Mouse (Mus musculus) hindbrain, postnatal 0 days (tissue): Measurements from ENCODE around the gene Plekhh2. TPM values are rescaled to one million over a fixed set of nuclear protein-coding genes. Genes with fewer than 3 reads are reported as not detected.

Source experiments
- ATAC-seq: fragments of 200-750 bp; cut with Nextera tagmentation; 2 replicates; pipeline ENCODE4 v1.8.0; 2017; ENCODE audit warnings: mild to moderate bottlenecking, moderate TSS enrichment, moderate library complexity
- DNase-seq: peaks from one replicate; pipeline ENCODE4 v3.0.0-alpha.2; 2015; ENCODE audit warnings: low spot score
- H3K27ac ChIP-seq: fragments of 300-500 bp; sonication (generic); 2 replicates; pipeline ENCODE4 v1.5.1; 2014; ENCODE audit warnings: mild to moderate bottlenecking
- H3K27me3 ChIP-seq: fragments of 300-500 bp; sonication (generic); 2 replicates; pipeline ENCODE4 v1.6.1; 2014; ENCODE audit warnings: low read length, mixed read lengths; ENCODE audit not compliant: insufficient read depth
- H3K36me3 ChIP-seq: fragments of 300-500 bp; sonication (generic); 2 replicates; pipeline ENCODE4 v1.6.1; 2014; ENCODE audit warnings: low read length, mixed read lengths; ENCODE audit not compliant: insufficient read depth
- H3K4me1 ChIP-seq: fragments of 300-500 bp; sonication (generic); 2 replicates; pipeline ENCODE4 v1.6.1; 2014; ENCODE audit warnings: antibody characterized with exemption, low read length, mixed read lengths; ENCODE audit not compliant: insufficient read depth
- H3K4me2 ChIP-seq: fragments of 300-500 bp; sonication (generic); 2 replicates; pipeline ENCODE4 v1.6.1; 2014; ENCODE audit warnings: low read depth, mild to moderate bottlenecking, low read length, moderate library complexity, mixed read lengths
- H3K4me3 ChIP-seq: fragments of 300-500 bp; sonication (generic); 2 replicates; pipeline ENCODE4 v1.5.1; 2014; ENCODE audit warnings: low read length
- H3K9ac ChIP-seq: fragments of 300-500 bp; sonication (generic); replicated peaks from 2 replicates; pipeline ENCODE4 v1.6.1; 2014; ENCODE audit warnings: mild to moderate bottlenecking, low read length, moderate library complexity, mixed read lengths
- H3K9me3 ChIP-seq: fragments of 300-500 bp; sonication (generic); 2 replicates; pipeline ENCODE4 v1.6.1; 2016; ENCODE audit warnings: low read length, mixed read lengths
- CTCF ChIP-seq: IDR thresholded peaks from 2 replicates; pipeline ENCODE4 v1.5.1; 2016; ENCODE audit warnings: antibody characterized with exemption, control low read depth, low read depth
- WGBS: fragments of 180-500 bp; shearing (Covaris S2); extraction: QIAGEN DNeasy Blood & Tissue Kit; methylation state at CpG from one replicate; pipeline ENCODE4 v1.1.7; 2014; 5-methylcytosine and 5-hydroxymethylcytosine counted together
- polyA plus RNA-seq: library from polyadenylated mRNA; unstranded; fragments of >200 nt; fragmentation: Nextera tagmentation; extraction: Ambion mirVana; gene quantifications from 2 replicates; pipeline ENCODE4 v1.2.1, GENCODE M21; 2015
- total RNA-seq: library from RNA; depleted of rRNA; stranded (reverse); fragments of >200 nt; gene quantifications from 2 replicates; pipeline ENCODE4 v1.2.3, GENCODE M21; 2014

Gene Plekhh2
- total and polyA plus RNA-seq, 2 experiments from 2014 or later: 1.6 to 2.6 TPM

DNA sequence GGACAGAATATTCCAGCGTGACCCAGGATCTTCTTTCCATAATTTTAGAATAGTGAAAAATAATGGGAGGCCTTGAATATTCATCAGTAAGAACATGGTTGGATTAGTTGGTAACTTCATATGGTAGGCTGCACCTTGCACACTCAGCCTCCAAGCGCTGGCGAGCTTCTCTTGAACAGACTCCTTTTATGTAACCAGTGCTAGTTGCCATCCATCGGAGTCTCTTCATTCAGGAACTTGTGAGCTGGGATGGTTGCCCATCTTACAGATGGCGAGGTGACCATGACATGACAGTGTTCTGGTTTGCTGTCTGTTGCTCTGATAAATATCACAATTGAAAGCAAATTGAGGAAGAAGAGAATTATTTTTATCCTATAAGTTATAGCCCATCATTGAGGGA, 90.1 kb downstream of the Plekhh2 start:
- Histone ChIP-seq H3K4me1 (no peaks in the 10 kb centered on the region), H3K4me2 (no peak overlapping the region), H3K9ac (no peak overlapping the region), H3K4me3 (no peak overlapping the region), H3K27me3 (no peaks in the 10 kb centered on the region), H3K9me3 (no peaks in the 10 kb centered on the region), H3K36me3 (no peaks in the 10 kb centered on the region), H3K27ac (no peak overlapping the region)
- no peak for TF ChIP-seq CTCF
- WGBS: 88% methylated on average over 5 of the region's 5 CpGs
- ATAC-seq (no peak), DNase-seq (no peak)

DNA sequence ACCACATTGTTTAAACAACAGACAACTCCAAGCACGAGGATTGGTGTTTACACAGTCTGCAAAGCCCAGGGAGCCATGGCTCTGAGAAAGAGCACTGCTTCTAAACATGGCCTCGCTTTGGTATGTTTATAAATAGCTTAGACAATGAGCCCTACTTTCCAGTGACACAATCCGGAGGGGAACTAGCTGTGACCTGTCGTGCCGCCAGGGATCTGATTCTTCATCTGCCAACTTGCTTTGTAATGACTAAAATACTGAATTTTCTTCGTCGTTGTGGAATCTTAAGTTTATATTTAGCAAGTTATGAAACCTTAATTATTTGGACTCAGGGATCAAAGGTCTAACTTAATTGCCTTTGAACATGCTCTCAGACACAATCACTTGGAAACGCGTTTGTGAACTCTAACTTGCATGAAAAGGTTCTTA, 91.5 kb downstream of the Plekhh2 start:
- Histone ChIP-seq H3K9ac (no peak overlapping the region), H3K36me3 (no peaks in the 10 kb centered on the region), H3K9me3 (no peaks in the 10 kb centered on the region), H3K4me2 (no peak overlapping the region), H3K4me3 (no peak overlapping the region), H3K27ac (no peak overlapping the region), H3K27me3 (no peaks in the 10 kb centered on the region), H3K4me1 (no peaks in the 10 kb centered on the region)
- no peak for TF ChIP-seq CTCF
- WGBS: 61% methylated on average over 9 of the region's 9 CpGs
- ATAC-seq (no peak), DNase-seq (no peak)

DNA sequence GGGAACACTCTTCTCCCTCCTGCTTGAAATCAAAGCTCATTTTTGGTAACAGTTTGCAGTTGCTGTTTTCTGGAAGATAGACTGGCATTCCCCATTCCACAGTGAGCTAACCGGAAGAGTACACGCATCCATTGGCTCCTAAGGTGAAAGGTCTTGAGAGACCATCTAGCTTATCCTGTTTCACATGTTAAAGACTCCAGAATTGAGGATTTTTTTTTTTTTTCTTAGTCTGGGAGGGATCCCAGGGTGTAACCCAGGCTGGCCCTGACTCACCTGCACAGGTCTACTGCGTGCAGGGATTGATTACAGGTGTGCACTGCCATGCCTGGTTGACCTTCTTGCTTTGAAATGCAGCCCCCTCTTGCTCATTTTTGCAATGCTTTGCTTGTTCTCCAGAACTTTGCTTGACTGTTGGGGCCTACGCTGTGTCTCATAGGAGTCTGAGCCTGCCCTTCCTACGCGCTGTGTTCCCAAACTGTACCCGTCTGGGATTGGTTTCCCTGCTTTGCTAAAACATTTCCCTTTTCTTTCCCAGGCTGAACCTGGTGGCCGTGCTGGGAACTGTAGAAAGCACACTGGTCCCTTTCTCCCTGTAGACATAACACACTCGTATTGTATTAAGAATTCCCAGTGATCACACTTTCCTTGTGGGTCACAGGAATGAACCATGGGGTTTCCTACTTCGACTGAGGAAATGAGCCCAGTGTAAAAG, 92.2 kb downstream of the Plekhh2 start:
- ATAC-seq: no peak

DNA sequence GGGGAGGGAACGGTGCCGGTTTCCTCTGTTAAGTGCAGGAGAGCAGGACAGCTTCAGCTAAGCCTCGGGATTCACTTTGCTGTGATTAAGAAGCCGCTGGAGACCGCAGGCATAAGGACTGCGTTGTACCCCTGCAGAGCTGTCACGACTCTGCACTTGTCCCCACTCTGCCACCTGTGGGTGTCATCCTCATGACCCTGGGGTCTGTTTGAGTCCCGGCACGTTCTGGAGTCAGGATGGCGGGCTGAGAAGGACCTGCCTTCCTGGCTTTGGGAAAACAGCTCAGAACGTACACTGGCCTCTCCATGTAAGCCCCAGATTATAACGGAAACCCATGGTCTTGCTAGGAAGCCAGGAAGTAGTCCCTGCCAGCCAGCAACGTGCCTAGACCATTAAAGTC, 95.3 kb downstream of the Plekhh2 start:
- Histone ChIP-seq H3K27me3 (no peaks in the 10 kb centered on the region), H3K36me3 (no peaks in the 10 kb centered on the region), H3K4me3 (no peak overlapping the region), H3K9ac (no peak overlapping the region), H3K4me1 (no peaks in the 10 kb centered on the region), H3K9me3 (no peaks in the 10 kb centered on the region), H3K27ac (no peak overlapping the region), H3K4me2 (no peak overlapping the region)
- 50% methylated on average over 13 of the region's 13 CpGs for WGBS
- no peak for DNase-seq
- TF ChIP-seq CTCF: no peak
- ATAC-seq: no peak

More for the DNA sequence above, 92.2 kb downstream of the Plekhh2 start:
- H3K4me2 ChIP-seq: no peak overlapping the region
- DNase-seq: no peak
- H3K27ac ChIP-seq: no peak overlapping the region
- no peaks in the 10 kb centered on the region for H3K27me3 ChIP-seq
- 92% methylated on average over 10 of the region's 10 CpGs for WGBS
- no peaks in the 10 kb centered on the region for H3K36me3 ChIP-seq
- no peak overlapping the region for H3K4me3 ChIP-seq
- H3K9me3 ChIP-seq: no peaks in the 10 kb centered on the region
- no peak overlapping the region for H3K9ac ChIP-seq
- H3K4me1 ChIP-seq: no peaks in the 10 kb centered on the region
- no peak for TF ChIP-seq CTCF

DNA sequence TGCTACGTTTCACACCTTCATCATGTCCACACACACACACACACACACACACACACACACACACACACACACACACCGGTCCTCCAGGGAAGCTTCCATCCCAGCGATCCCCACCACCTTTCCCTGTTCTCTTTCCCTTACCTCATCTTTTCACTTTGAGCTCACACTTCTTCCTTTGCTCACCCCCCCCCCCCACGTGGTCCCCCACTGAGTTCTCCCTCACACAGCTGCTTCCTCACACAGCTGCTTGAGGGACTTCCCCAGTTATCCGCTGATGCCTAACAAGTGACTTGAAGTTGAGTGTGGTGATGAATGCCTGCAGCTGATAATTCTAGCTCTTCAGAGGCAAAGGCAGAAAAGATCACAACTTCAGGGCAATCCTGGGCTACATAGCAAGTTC, 95.9 kb downstream of the Plekhh2 start:
- DNase-seq (no peak), ATAC-seq (no peak)
- no peak overlapping the region for H3K4me2 ChIP-seq
- no peak overlapping the region for H3K27ac ChIP-seq
- 68% methylated on average over 5 of the region's 5 CpGs for WGBS
- H3K4me3 ChIP-seq: no peak overlapping the region
- H3K27me3 ChIP-seq: no peaks in the 10 kb centered on the region
- H3K4me1 ChIP-seq: no peaks in the 10 kb centered on the region
- H3K36me3 ChIP-seq: no peaks in the 10 kb centered on the region
- H3K9ac ChIP-seq: no peak overlapping the region
- no peak for TF ChIP-seq CTCF
- no peaks in the 10 kb centered on the region for H3K9me3 ChIP-seq

DNA sequence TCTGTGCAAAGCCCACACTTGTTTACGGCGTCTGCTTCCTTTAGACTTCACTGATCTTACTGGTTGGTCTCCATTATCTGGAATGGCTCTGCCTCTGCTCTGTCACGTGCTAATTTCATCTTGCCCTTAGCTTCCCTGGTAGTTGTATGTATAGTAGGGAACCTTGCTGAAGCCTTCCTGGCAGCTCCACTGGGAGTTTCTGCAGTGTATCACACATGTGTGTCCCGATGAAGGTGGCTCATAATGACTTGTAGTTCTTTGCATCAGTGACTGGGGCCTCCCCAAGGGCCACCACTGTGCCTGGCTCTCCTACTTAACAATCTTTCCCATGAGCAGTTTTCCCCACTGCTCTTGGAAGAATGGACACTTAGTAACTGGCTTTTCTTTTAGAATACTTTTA, 96.9 kb downstream of the Plekhh2 start:
- DNase-seq: no peak
- H3K4me1 ChIP-seq: no peaks in the 10 kb centered on the region
- WGBS: 86% methylated on average over 4 of the region's 4 CpGs

DNA sequence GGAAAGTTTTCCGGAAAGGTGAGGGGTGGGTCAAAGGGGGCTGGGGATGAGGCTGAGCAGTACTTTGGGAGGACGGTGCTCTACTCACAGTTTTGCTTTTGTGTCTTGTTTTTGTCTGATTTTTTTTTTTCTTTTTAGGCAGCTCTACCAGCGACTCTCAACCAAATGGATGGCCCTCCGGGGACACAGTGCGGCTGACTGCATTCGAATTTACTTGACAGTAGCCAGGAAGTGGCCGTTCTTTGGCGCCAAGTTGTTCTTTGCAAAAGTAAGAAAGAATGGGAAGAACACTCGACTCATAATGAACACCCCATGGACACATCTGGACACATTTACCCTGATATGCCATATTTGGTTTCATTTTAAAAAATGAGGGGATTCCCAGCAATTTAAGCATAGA, 99.8 kb downstream of the Plekhh2 start:
- no peak overlapping the region for H3K27ac ChIP-seq
- H3K9ac ChIP-seq: no peak overlapping the region
- DNase-seq (no peak), ATAC-seq (no peak)
- no peaks in the 10 kb centered on the region for H3K9me3 ChIP-seq
- no peaks in the 10 kb centered on the region for H3K36me3 ChIP-seq
- no peaks in the 10 kb centered on the region for H3K27me3 ChIP-seq
- H3K4me1 ChIP-seq: no peaks in the 10 kb centered on the region
- no peak overlapping the region for H3K4me2 ChIP-seq
- no peak for TF ChIP-seq CTCF
- H3K4me3 ChIP-seq: no peak overlapping the region
- 86% methylated on average over 9 of the region's 9 CpGs for WGBS

More for the DNA sequence above, 96.9 kb downstream of the Plekhh2 start:
- no peak for ATAC-seq
- no peak for TF ChIP-seq CTCF
- no peak overlapping the region for H3K4me3 ChIP-seq
- H3K4me2 ChIP-seq: no peak overlapping the region
- H3K27me3 ChIP-seq: no peaks in the 10 kb centered on the region
- H3K9me3 ChIP-seq: no peaks in the 10 kb centered on the region
- no peak overlapping the region for H3K27ac ChIP-seq
- H3K9ac ChIP-seq: no peak overlapping the region
- H3K36me3 ChIP-seq: no peaks in the 10 kb centered on the region
